Mouse (Mus musculus) thymus, adult 2 months (tissue): Measurements from ENCODE around the gene Tram2.

Experiments
- CTCF ChIP-seq: fragments of 200-500 bp; IDR thresholded peaks from 2 replicates; pipeline ENCODE4 v1.5.1; 2012; ENCODE audit warnings: mild to moderate bottlenecking, control low read depth, low read length, moderate library complexity, borderline replicate concordance; ENCODE audit not compliant: control insufficient read depth, poor library complexity, insufficient read depth; ENCODE audit errors: extremely low read depth
- POLR2A ChIP-seq: fragments of 200-500 bp; IDR thresholded peaks from 2 replicates; pipeline ENCODE4 v1.6.1; 2012; ENCODE audit warnings: mild to moderate bottlenecking, low read length, control low read depth, moderate library complexity; ENCODE audit not compliant: control insufficient read depth, poor library complexity, insufficient read depth; ENCODE audit errors: extremely low read depth

DNA sequence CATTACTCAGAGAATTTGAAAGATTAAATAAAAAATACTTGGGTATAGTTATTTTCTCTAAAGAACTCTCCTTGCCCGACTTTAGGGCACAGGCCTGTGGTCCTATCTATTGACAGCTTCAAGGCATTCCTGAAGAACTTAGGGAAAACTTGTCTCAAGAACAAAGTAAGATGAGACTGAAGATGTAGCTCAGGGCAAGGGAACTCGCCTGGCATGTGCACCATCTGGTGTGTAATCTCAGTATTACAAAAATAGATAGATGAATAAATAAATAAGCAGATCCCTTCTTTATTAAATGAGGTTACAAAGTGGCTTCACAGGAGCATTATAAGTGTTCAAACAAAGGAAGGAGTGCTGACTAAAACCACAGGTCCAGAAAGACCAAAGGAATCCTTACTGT lies 94.9 kb downstream of the Tram2 start:
- TF ChIP-seq POLR2A (no peak), CTCF (no peak)
